Mouse (Mus musculus): ENCODE measurements around the gene Sec13. TPM values are rescaled to one million over a fixed set of nuclear protein-coding genes. Genes with fewer than 3 reads are reported as not detected.

Sec13 gene
- total RNA-seq, 2 experiments from 2014 or later: 96.8 to 116 TPM

Other genes with a start within 250 kb of the Sec13 start
- 0.09 TPM in 1 of 2 replicates, not detected in the other for gene Prrt3, start 238.8 kb downstream of the Sec13 start, total RNA-seq (2015)
- gene Prrt3, start 238.8 kb downstream of the Sec13 start, total RNA-seq (2017): not detected in 2 replicates
- gene Emc3, start 209.1 kb downstream of the Sec13 start, total RNA-seq (2015): 60.0 and 61.6 TPM in 2 replicates
- 33.0 and 38.4 TPM in 2 replicates for gene Emc3, start 209.1 kb downstream of the Sec13 start, total RNA-seq (2017)
- gene Fancd2, start 209.1 kb downstream of the Sec13 start, total RNA-seq (2015): 8.7 and 10.7 TPM in 2 replicates
- 14.4 and 16.2 TPM in 2 replicates for gene Fancd2, start 209.1 kb downstream of the Sec13 start, total RNA-seq (2017)
- 0.18 TPM in 1 of 2 replicates, not detected in the other for gene Fancd2os, start 140.0 kb downstream of the Sec13 start, total RNA-seq (2015)
- not detected in 2 replicates for gene Fancd2os, start 140.0 kb downstream of the Sec13 start, total RNA-seq (2017)
- 364 and 398 TPM in 2 replicates for gene Brk1, start 136.0 kb downstream of the Sec13 start, total RNA-seq (2015)
- gene Brk1, start 136.0 kb downstream of the Sec13 start, total RNA-seq (2017): 185 and 211 TPM in 2 replicates
- 38.3 and 39.8 TPM in 2 replicates for gene Vhl, start 116.8 kb downstream of the Sec13 start, total RNA-seq (2015)
- 24.1 and 28.0 TPM in 2 replicates for gene Vhl, start 116.8 kb downstream of the Sec13 start, total RNA-seq (2017)
- 22.5 and 25.3 TPM in 2 replicates for gene Irak2, start 102.3 kb downstream of the Sec13 start, total RNA-seq (2015)
- gene Irak2, start 102.3 kb downstream of the Sec13 start, total RNA-seq (2017): 63.1 and 83.2 TPM in 2 replicates
- gene Tatdn2, start 43.7 kb downstream of the Sec13 start, total RNA-seq (2015): 22.5 and 23.2 TPM in 2 replicates
- gene Tatdn2, start 43.7 kb downstream of the Sec13 start, total RNA-seq (2017): 107 and 126 TPM in 2 replicates
- 1.1 and 4.4 TPM in 2 replicates for gene Ghrl, start 20.9 kb downstream of the Sec13 start, total RNA-seq (2015)
- 0.26 TPM in 1 of 2 replicates, not detected in the other for gene Ghrl, start 20.9 kb downstream of the Sec13 start, total RNA-seq (2017)